ENCODE assay signal across 11 mouse cellular contexts in the genomic region with DNA sequence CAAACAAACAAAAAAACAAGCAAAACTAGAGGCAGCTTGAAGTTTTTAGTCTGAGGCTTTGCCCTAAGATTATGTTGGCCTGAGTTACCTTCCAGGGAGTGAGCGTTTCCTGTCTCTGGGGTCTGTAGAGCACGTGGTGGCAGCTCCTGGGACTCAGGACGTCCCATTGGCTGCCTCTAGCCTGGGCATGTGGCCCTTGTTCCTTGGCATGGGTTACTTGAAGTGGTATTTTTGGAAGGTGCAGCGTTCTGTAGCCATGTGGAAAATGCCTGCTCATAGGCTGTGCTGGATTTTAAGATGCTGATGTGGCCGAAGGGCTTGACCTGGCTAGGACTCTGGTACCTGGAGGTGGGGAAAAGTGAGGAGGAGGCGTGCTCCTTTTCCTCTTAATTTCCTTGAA. TPM values are rescaled to one million over a fixed set of nuclear protein-coding genes. Genes with fewer than 3 reads are reported as not detected.
DNase-seq lines count a peak whose midpoint lies in the region.
"Had no signal": no experiment of that assay in that cellular context is flagged by ENCODE, and none has a peak within 500 bp of the region (broad histone marks: within the 10 kb centered on the region; RNA-seq: fewer than 3 reads in every experiment).

No protein-coding gene starts in this region.

- intact Hi-C loops in gastrocnemius, postnatal 36 days (cut with DNase I), result no loop called here
- intact Hi-C loops in heart, postnatal 10 days (cut with DNase I), result no loop called here

- DNase-seq in adrenal gland, postnatal 14 days, result peak; percentile 50
- DNase-seq in adrenal gland, postnatal 36 days, result no peak
- peak; percentile 58 for DNase-seq in gastrocnemius, adult 18-20 months (ENCODE audit: low spot score)
- no peak for DNase-seq in gastrocnemius, postnatal 36 days
- DNase-seq in heart, postnatal 10 days, result peak; percentile 51 to 58
- DNase-seq in heart, postnatal 4 days, result no peak
- no peak for DNase-seq in layer of hippocampus, postnatal 36 days
- DNase-seq: kidney, postnatal 25 days; lung, adult 18-20 months; lung, postnatal 10 days; thymus, postnatal 36 days had no signal

RNA-seq across cellular contexts. Expression of a gene that starts 3.3 kb away (rescaled TPM):
- total RNA-seq in adrenal gland, postnatal 14 days (2021), result 32.5 and 35.5 TPM in 2 replicates
- total RNA-seq in adrenal gland, postnatal 36 days (2021), result 10 to 100 TPM; 47.8 to 48.8 TPM
- 1 to 10 TPM; 3.3 to 4.1 TPM for total RNA-seq in gastrocnemius, adult 18-20 months (2021)
- total RNA-seq in gastrocnemius, postnatal 36 days (2021), result 1 to 10 TPM; 4.0 to 6.0 TPM
- total RNA-seq in heart, postnatal 10 days (2021), result 10 to 100 TPM; 22.5 to 24.8 TPM
- 10 to 100 TPM; 15.7 to 16.9 TPM for total RNA-seq in heart, postnatal 4 days (2021)
- total RNA-seq in layer of hippocampus, postnatal 36 days (2021), result 10 to 100 TPM; 50.2 to 50.6 TPM

RNA-seq across cellular contexts. Expression of a gene that starts 47.3 kb away (rescaled TPM):
- total RNA-seq in adrenal gland, postnatal 14 days (2021), result 35.9 and 38.6 TPM in 2 replicates
- total RNA-seq in adrenal gland, postnatal 36 days (2021), result 10 to 100 TPM; 27.2 to 39.6 TPM
- 10 to 100 TPM; 19.3 to 20.3 TPM for total RNA-seq in gastrocnemius, adult 18-20 months (2021)
- total RNA-seq in gastrocnemius, postnatal 36 days (2021), result 10 to 100 TPM; 16.0 to 16.4 TPM
- total RNA-seq in heart, postnatal 10 days (2021), result 10 to 100 TPM; 14.9 to 15.1 TPM
- total RNA-seq in heart, postnatal 4 days (2021), result 10 to 100 TPM; 14.8 to 15.7 TPM
- 10 to 100 TPM; 37.0 to 38.2 TPM for total RNA-seq in layer of hippocampus, postnatal 36 days (2021)

RNA-seq across cellular contexts. Expression of a gene that starts 47.3 kb away (rescaled TPM):
- 131 and 168 TPM in 2 replicates for total RNA-seq in adrenal gland, postnatal 14 days (2021)
- 100 to 1,000 TPM in 1 of 2 experiments, 10 to 100 TPM in 1; 100.0 to 138 TPM for total RNA-seq in adrenal gland, postnatal 36 days (2021)
- 10 to 100 TPM in 1 of 2 experiments, 1 to 10 TPM in 1; 8.8 to 12.4 TPM for total RNA-seq in gastrocnemius, adult 18-20 months (2021)
- total RNA-seq in gastrocnemius, postnatal 36 days (2021), result 10 to 100 TPM in 1 of 2 experiments, 1 to 10 TPM in 1; 6.4 to 11.3 TPM
- total RNA-seq in heart, postnatal 10 days (2021), result 10 to 100 TPM in 1 of 2 experiments, 1 to 10 TPM in 1; 9.6 to 10.0 TPM
- 10 to 100 TPM; 15.1 to 17.6 TPM for total RNA-seq in heart, postnatal 4 days (2021)
- total RNA-seq in layer of hippocampus, postnatal 36 days (2021), result 10 to 100 TPM; 18.0 to 18.8 TPM

Comparison
In these comparisons a context has a peak if more than half of its experiments do, and no peak if none do; other contexts are left out.
1. DNase-seq: peak in adrenal gland, postnatal 14 days (single experiment), gastrocnemius, adult 18-20 months (single experiment) and heart, postnatal 10 days (2 of 2); none in adrenal gland, postnatal 36 days (0 of 2), gastrocnemius, postnatal 36 days (0 of 2), heart, postnatal 4 days (single experiment) and layer of hippocampus, postnatal 36 days (0 of 2).